In genomic region chr14:122453388-122453995, GRCm38 (mm10) we compare ENCODE assay signal across 10 mouse cellular contexts. TPM values are rescaled to one million over a fixed set of nuclear protein-coding genes. Genes with fewer than 3 reads are reported as not detected.
DNase-seq lines count a peak whose midpoint lies in the region; ATAC-seq and TF ChIP-seq lines count a peak whose summit lies in the region.
"Had no signal": no experiment of that assay in that cellular context is flagged by ENCODE, and none has a peak within 500 bp of the region (broad histone marks: within the 10 kb centered on the region; RNA-seq: fewer than 3 reads in every experiment).

No protein-coding gene starts in this region.

- WGBS in heart, embryonic 10.5 days: 7% methylated on average over 32 of the region's 32 CpGs
- WGBS in embryonic facial prominence, embryonic 14.5 days: 6% methylated on average over 32 of the region's 32 CpGs
- 5% methylated on average over 32 of the region's 32 CpGs for WGBS in kidney, embryonic 16.5 days
- under 1% methylated on average over 32 of the region's 32 CpGs for WGBS in midbrain, embryonic 12.5 days

- CTCF ChIA-PET in Patski (lab: Charles Lee): interaction anchor here (0.8 to 1.1 kb wide), 2 partner anchors 12 to 15 kb away, joined by 3 read pairs; partner anchors contain the start of gene Zic5

- H3K4me1 ChIP-seq in heart, embryonic 10.5 days: peaks cover 26% of the 10 kb centered on the region
- peaks cover 9% of the 10 kb centered on the region; the same call in 1 of the 2 replicates for H3K4me1 ChIP-seq in embryonic facial prominence, embryonic 14.5 days (ENCODE audit: control insufficient read depth, insufficient read depth, low read length)
- peaks cover 24% of the 10 kb centered on the region for H3K4me1 ChIP-seq in kidney, embryonic 16.5 days (ENCODE audit: insufficient read depth, low read length)
- peaks cover 60% of the 10 kb centered on the region for H3K4me1 ChIP-seq in midbrain, embryonic 12.5 days

- DNase-seq in heart, embryonic 10.5 days (ENCODE audit: low spot score): no peak
- DNase-seq in heart, adult 11 months: no peak
- DNase-seq in Patski (ENCODE audit: low read depth, low spot score): no peak
- no peak for DNase-seq in embryonic facial prominence, embryonic 14.5 days (ENCODE audit: low spot score)
- DNase-seq in left cerebral cortex, adult 9 months (ENCODE audit: low spot score in 2 of 2): no peak

- H3K9ac ChIP-seq in embryonic facial prominence, embryonic 14.5 days (ENCODE audit: low read depth, low read length): no peak overlapping the region
- H3K9ac ChIP-seq in kidney, embryonic 16.5 days (replicated peaks; ENCODE audit: low read length): no peak overlapping the region
- H3K9ac ChIP-seq in midbrain, embryonic 12.5 days (replicated peaks): peak overlapping the region; percentile 6; the same call in 1 of the 2 replicates

- peak overlapping the region; percentile 51 for H3K4me2 ChIP-seq in embryonic facial prominence, embryonic 14.5 days (ENCODE audit: low read depth, low read length)
- peak overlapping the region; percentile 46 for H3K4me2 ChIP-seq in kidney, embryonic 16.5 days (replicated peaks; ENCODE audit: low read depth, low read length)
- H3K4me2 ChIP-seq in midbrain, embryonic 12.5 days (replicated peaks): peak overlapping the region; percentile 41

- peaks cover 76% of the 10 kb centered on the region for H3K27me3 ChIP-seq in heart, embryonic 10.5 days (ENCODE audit: insufficient read depth, poor library complexity, severe bottlenecking)
- no peaks in the 10 kb centered on the region for H3K27me3 ChIP-seq in Patski
- peaks cover 77% of the 10 kb centered on the region for H3K27me3 ChIP-seq in embryonic facial prominence, embryonic 14.5 days (replicated peaks; ENCODE audit: control insufficient read depth, insufficient read depth, low read length)
- H3K27me3 ChIP-seq in kidney, embryonic 16.5 days (ENCODE audit: insufficient read depth, low read length): peaks cover 80% of the 10 kb centered on the region
- peaks cover 55% of the 10 kb centered on the region for H3K27me3 ChIP-seq in midbrain, embryonic 12.5 days

- in situ Hi-C loops in Patski (cut with MboI; ENCODE audit: low pct_unique_long_range_greater_than_20kb): loop anchor here (25.0 kb wide), 1 partner anchor 216 kb away; no protein-coding TSS in a partner anchor

- H3K36me3 ChIP-seq in heart, embryonic 10.5 days: no peaks in the 10 kb centered on the region
- no peaks in the 10 kb centered on the region for H3K36me3 ChIP-seq in embryonic facial prominence, embryonic 14.5 days (ENCODE audit: control insufficient read depth, insufficient read depth, low read length)
- H3K36me3 ChIP-seq in kidney, embryonic 16.5 days (ENCODE audit: insufficient read depth, low read length): no peaks in the 10 kb centered on the region
- H3K36me3 ChIP-seq in midbrain, embryonic 12.5 days: no peaks in the 10 kb centered on the region

- peak; percentile 54 for TF ChIP-seq CTCF in Patski (IDR thresholded peaks at IDR 0.05)

- peak overlapping the region; percentile 49 for H3K4me3 ChIP-seq in heart, embryonic 10.5 days
- peak overlapping the region; percentile 27 for H3K4me3 ChIP-seq in embryonic facial prominence, embryonic 14.5 days (ENCODE audit: low read depth, low read length)
- peak overlapping the region; percentile 24 for H3K4me3 ChIP-seq in kidney, embryonic 16.5 days (ENCODE audit: low read length)
- H3K4me3 ChIP-seq in midbrain, embryonic 12.5 days: peak overlapping the region; percentile 18

- H3K27ac ChIP-seq in heart, embryonic 10.5 days: no peak overlapping the region
- no peak overlapping the region for H3K27ac ChIP-seq in embryonic facial prominence, embryonic 14.5 days (replicated peaks; ENCODE audit: low read depth, low read length)
- H3K27ac ChIP-seq in kidney, embryonic 16.5 days (ENCODE audit: low read length): no peak overlapping the region
- H3K27ac ChIP-seq in midbrain, embryonic 12.5 days (replicated peaks): peak overlapping the region; percentile 88

- ATAC-seq in Patski: peak; percentile 81
- ATAC-seq in embryonic facial prominence, embryonic 14.5 days (ENCODE audit: low read depth): peak; percentile 27; the same call in 1 of the 2 replicates
- ATAC-seq in kidney, embryonic 16.5 days (ENCODE audit: low FRiP score, low TSS enrichment): peak; percentile 60
- peak; percentile 85 for ATAC-seq in midbrain, embryonic 12.5 days (ENCODE audit: low FRiP score, low read depth)
- no peak for ATAC-seq in erythroid progenitor cell, adult 5-6 weeks (replicated peaks; ENCODE audit: low FRiP score, poor library complexity, severe bottlenecking)

- POLR2A ChIA-PET in Patski (lab: Charles Lee): no interaction called here

- H3K9me3 ChIP-seq in heart, embryonic 10.5 days: no peaks in the 10 kb centered on the region
- no peaks in the 10 kb centered on the region for H3K9me3 ChIP-seq in embryonic facial prominence, embryonic 14.5 days (ENCODE audit: control insufficient read depth, low read length)
- no peaks in the 10 kb centered on the region for H3K9me3 ChIP-seq in kidney, embryonic 16.5 days (ENCODE audit: low read length)
- H3K9me3 ChIP-seq in midbrain, embryonic 12.5 days: no peaks in the 10 kb centered on the region

RNA-seq across cellular contexts. Expression of gene Gm5089, which starts 2.6 kb away (rescaled TPM):
- polyA plus RNA-seq in heart, embryonic 10.5 days (2016; fragmentation: Nextera tagmentation; extraction: Ambion mirVana): not detected in 2 replicates
- polyA plus RNA-seq in Patski (2021): not detected
- polyA plus RNA-seq in embryonic facial prominence, embryonic 14.5 days (2014; fragmentation: Nextera tagmentation; extraction: Ambion mirVana): not detected in 2 replicates
- polyA plus RNA-seq in kidney, embryonic 16.5 days (2015; fragmentation: Nextera tagmentation; extraction: Ambion mirVana): not detected in 2 replicates
- polyA plus RNA-seq in midbrain, embryonic 12.5 days (2016; fragmentation: Nextera tagmentation; extraction: Ambion mirVana): 1.7 and 2.6 TPM in 2 replicates
- not detected in 2 replicates for total RNA-seq in erythroid progenitor cell, adult 5-6 weeks (2015; ENCODE audit: low replicate concordance)
- total RNA-seq in erythroid progenitor cell, adult 5-6 weeks (2017; ENCODE audit: low replicate concordance): not detected in 2 replicates
- polyA plus RNA-seq: C2C12 had no signal

RNA-seq across cellular contexts. Expression of gene Zic5, which starts 12.0 kb away (rescaled TPM):
- 0.04 and 0.30 TPM in 2 replicates for polyA plus RNA-seq in heart, embryonic 10.5 days (2016; fragmentation: Nextera tagmentation; extraction: Ambion mirVana)
- polyA plus RNA-seq in Patski (2021): 15.1 TPM
- polyA plus RNA-seq in embryonic facial prominence, embryonic 14.5 days (2014; fragmentation: Nextera tagmentation; extraction: Ambion mirVana): 1.9 and 2.1 TPM in 2 replicates
- 0.06 and 0.14 TPM in 2 replicates for polyA plus RNA-seq in kidney, embryonic 16.5 days (2015; fragmentation: Nextera tagmentation; extraction: Ambion mirVana)
- polyA plus RNA-seq in midbrain, embryonic 12.5 days (2016; fragmentation: Nextera tagmentation; extraction: Ambion mirVana): 15.7 and 30.2 TPM in 2 replicates
- not detected in 2 replicates for total RNA-seq in erythroid progenitor cell, adult 5-6 weeks (2015; ENCODE audit: low replicate concordance)
- total RNA-seq in erythroid progenitor cell, adult 5-6 weeks (2017; ENCODE audit: low replicate concordance): not detected in 2 replicates

RNA-seq across cellular contexts. Expression of gene Zic2, which starts 21.7 kb away (rescaled TPM):
- 0.11 TPM in 1 of 2 replicates, not detected in the other for polyA plus RNA-seq in heart, embryonic 10.5 days (2016; fragmentation: Nextera tagmentation; extraction: Ambion mirVana)
- polyA plus RNA-seq in Patski (2021): 16.2 TPM
- polyA plus RNA-seq in embryonic facial prominence, embryonic 14.5 days (2014; fragmentation: Nextera tagmentation; extraction: Ambion mirVana): 1.6 TPM in 2 replicates
- not detected in 2 replicates for polyA plus RNA-seq in kidney, embryonic 16.5 days (2015; fragmentation: Nextera tagmentation; extraction: Ambion mirVana)
- 14.2 and 21.1 TPM in 2 replicates for polyA plus RNA-seq in midbrain, embryonic 12.5 days (2016; fragmentation: Nextera tagmentation; extraction: Ambion mirVana)
- not detected in 2 replicates for total RNA-seq in erythroid progenitor cell, adult 5-6 weeks (2015; ENCODE audit: low replicate concordance)
- total RNA-seq in erythroid progenitor cell, adult 5-6 weeks (2017; ENCODE audit: low replicate concordance): not detected in 2 replicates

RNA-seq across cellular contexts. Expression of gene Gm10837, which starts 36.9 kb away (rescaled TPM):
- polyA plus RNA-seq in heart, embryonic 10.5 days (2016; fragmentation: Nextera tagmentation; extraction: Ambion mirVana): not detected in 2 replicates
- polyA plus RNA-seq in Patski (2021): not detected
- 0.14 TPM in 1 of 2 replicates, not detected in the other for polyA plus RNA-seq in embryonic facial prominence, embryonic 14.5 days (2014; fragmentation: Nextera tagmentation; extraction: Ambion mirVana)
- not detected in 2 replicates for polyA plus RNA-seq in kidney, embryonic 16.5 days (2015; fragmentation: Nextera tagmentation; extraction: Ambion mirVana)
- 0.31 and 0.68 TPM in 2 replicates for polyA plus RNA-seq in midbrain, embryonic 12.5 days (2016; fragmentation: Nextera tagmentation; extraction: Ambion mirVana)
- total RNA-seq in erythroid progenitor cell, adult 5-6 weeks (2015; ENCODE audit: low replicate concordance): not detected in 2 replicates
- total RNA-seq in erythroid progenitor cell, adult 5-6 weeks (2017; ENCODE audit: low replicate concordance): not detected in 2 replicates
- polyA plus RNA-seq: C2C12; frontal cortex, adult 2 months had no signal
